Mouse (Mus musculus): ENCODE data around the gene Gart. TPM values are rescaled to one million over a fixed set of nuclear protein-coding genes. Genes with fewer than 3 reads are reported as not detected.
A peak's percentile ranks its signal among the peaks of the same experiment; 100 is the strongest.

Gene Gart
- 55.7 and 58.1 TPM in 2 replicates for polyA plus RNA-seq (2014; fragmentation: Nextera tagmentation; extraction: Ambion mirVana)

- peak within 1 kb of the TSS; percentile 98 for H3K27ac ChIP-seq
- ATAC-seq (ENCODE audit: low FRiP score) (peak; percentile 91), DNase-seq (ENCODE audit: low spot score) (peak; percentile 84)
- peaks cover 26% of the 10 kb centered on the region for H3K36me3 ChIP-seq (replicated peaks; ENCODE audit: control insufficient read depth, insufficient read depth)
- WGBS, result under 1% methylated on average over 59 of the region's 59 CpGs
- peak within 1 kb of the TSS; percentile 65 for H3K4me3 ChIP-seq (replicated peaks; ENCODE audit: low read length)
- peak within 1 kb of the TSS; percentile 96 for H3K4me2 ChIP-seq (replicated peaks)
- no peaks in the 10 kb centered on the region for H3K9me3 ChIP-seq (ENCODE audit: control insufficient read depth, low read length)
- H3K4me1 ChIP-seq (replicated peaks; ENCODE audit: control insufficient read depth, insufficient read depth, low read length), result peaks cover 15% of the 10 kb centered on the region
- no peaks in the 10 kb centered on the region for H3K27me3 ChIP-seq (ENCODE audit: control insufficient read depth, insufficient read depth, low read length)
- H3K9ac ChIP-seq, result peak within 1 kb of the TSS; percentile 88
Observed at GRCm38 (mm10) chr16:91646681-91647419, at the start of gene Gart. Gene Gart (minus strand): TSS chr16:91646952.

GRCm38 (mm10) chr16:91695108-91695755 lies 48.5 kb upstream of the Gart start:
- Histone ChIP-seq H3K4me2 (replicated peaks) (no peak overlapping the region), H3K4me1 (replicated peaks; ENCODE audit: control insufficient read depth, insufficient read depth, low read length) (no peaks in the 10 kb centered on the region), H3K36me3 (replicated peaks; ENCODE audit: control insufficient read depth, insufficient read depth) (peaks cover 63% of the 10 kb centered on the region), H3K9ac (no peak overlapping the region), H3K9me3 (ENCODE audit: control insufficient read depth, low read length) (no peaks in the 10 kb centered on the region), H3K27me3 (ENCODE audit: control insufficient read depth, insufficient read depth, low read length) (no peaks in the 10 kb centered on the region), H3K4me3 (replicated peaks; ENCODE audit: low read length) (no peak overlapping the region), H3K27ac (no peak overlapping the region)
- DNase-seq (ENCODE audit: low spot score) (no peak), ATAC-seq (ENCODE audit: low FRiP score) (no peak)
- WGBS, result 75% methylated on average over 8 of the region's 8 CpGs

GRCm38 (mm10) chr16:91694455-91695084 lies 47.8 kb upstream of the Gart start:
- 35% methylated on average over 14 of the region's 14 CpGs for WGBS
- Histone ChIP-seq H3K4me1 (replicated peaks; ENCODE audit: control insufficient read depth, insufficient read depth, low read length) (0 out of 2 replicates have a peak, but pooled peaks cover 5% of the 10 kb centered on the region), H3K27ac (0 out of 2 replicates have a peak overlapping the region, but pooled peaks have one; percentile 27), H3K27me3 (ENCODE audit: control insufficient read depth, insufficient read depth, low read length) (no peaks in the 10 kb centered on the region), H3K4me2 (replicated peaks) (no peak overlapping the region), H3K9ac (no peak overlapping the region), H3K4me3 (replicated peaks; ENCODE audit: low read length) (no peak overlapping the region), H3K9me3 (ENCODE audit: control insufficient read depth, low read length) (no peaks in the 10 kb centered on the region), H3K36me3 (replicated peaks; ENCODE audit: control insufficient read depth, insufficient read depth) (peaks cover 60% of the 10 kb centered on the region)
- ATAC-seq (ENCODE audit: low FRiP score) (peak; percentile 86), DNase-seq (ENCODE audit: low spot score) (peak; percentile 77)

- Histone ChIP-seq H3K9ac (peak overlapping the region; percentile 75; the same call in 1 of the 2 replicates), H3K4me3 (replicated peaks; ENCODE audit: low read length) (no peak overlapping the region), H3K27me3 (ENCODE audit: control insufficient read depth, insufficient read depth, low read length) (no peaks in the 10 kb centered on the region), H3K27ac (no peak overlapping the region), H3K4me1 (replicated peaks; ENCODE audit: control insufficient read depth, insufficient read depth, low read length) (peaks cover 17% of the 10 kb centered on the region), H3K36me3 (replicated peaks; ENCODE audit: control insufficient read depth, insufficient read depth) (peaks cover 30% of the 10 kb centered on the region), H3K4me2 (replicated peaks) (peak overlapping the region; percentile 89), H3K9me3 (ENCODE audit: control insufficient read depth, low read length) (no peaks in the 10 kb centered on the region)
- no peak for ATAC-seq (ENCODE audit: low FRiP score)
- WGBS, result 50% methylated on average over 7 of the region's 7 CpGs
- no peak for DNase-seq (ENCODE audit: low spot score)
Observed at GRCm38 (mm10) chr16:91689791-91690190, 43.0 kb upstream of the Gart start.

- no peaks in the 10 kb centered on the region for H3K27me3 ChIP-seq (ENCODE audit: control insufficient read depth, insufficient read depth, low read length)
- H3K4me2 ChIP-seq (replicated peaks), result peak within 1 kb of the TSS; percentile 89
- H3K27ac ChIP-seq, result peak within 1 kb of the TSS; percentile 88
- H3K9me3 ChIP-seq (ENCODE audit: control insufficient read depth, low read length), result no peaks in the 10 kb centered on the region
- DNase-seq (ENCODE audit: low spot score) (peak; percentile 94), ATAC-seq (ENCODE audit: low FRiP score) (peak; percentile 98)
- peaks cover 37% of the 10 kb centered on the region for H3K36me3 ChIP-seq (replicated peaks; ENCODE audit: control insufficient read depth, insufficient read depth)
- H3K4me1 ChIP-seq (replicated peaks; ENCODE audit: control insufficient read depth, insufficient read depth, low read length), result peaks cover 17% of the 10 kb centered on the region
- H3K4me3 ChIP-seq (replicated peaks; ENCODE audit: low read length), result peak within 1 kb of the TSS; percentile 66
- under 1% methylated on average over 50 of the region's 71 CpGs for WGBS
- H3K9ac ChIP-seq, result peak within 1 kb of the TSS; percentile 75
Observed at GRCm38 (mm10) chr16:91688619-91689334, 42.0 kb upstream of the Gart start, which contains the start of gene Donson. Gene Donson (minus strand): TSS chr16:91688770.

- no peak; the same call in 1 of the 2 replicates for ATAC-seq (ENCODE audit: low FRiP score)
- H3K36me3 ChIP-seq (replicated peaks; ENCODE audit: control insufficient read depth, insufficient read depth), result peaks cover 41% of the 10 kb centered on the region
- H3K9ac ChIP-seq, result peak overlapping the region; percentile 75
- H3K4me1 ChIP-seq (replicated peaks; ENCODE audit: control insufficient read depth, insufficient read depth, low read length), result peaks cover 17% of the 10 kb centered on the region
- WGBS, result 2% methylated on average over 50 of the region's 51 CpGs
- no peaks in the 10 kb centered on the region for H3K9me3 ChIP-seq (ENCODE audit: control insufficient read depth, low read length)
- peak overlapping the region; percentile 88 for H3K27ac ChIP-seq
- H3K4me3 ChIP-seq (replicated peaks; ENCODE audit: low read length), result peak overlapping the region; percentile 66
- no peaks in the 10 kb centered on the region for H3K27me3 ChIP-seq (ENCODE audit: control insufficient read depth, insufficient read depth, low read length)
- peak; percentile 28 for DNase-seq (ENCODE audit: low spot score)
- H3K4me2 ChIP-seq (replicated peaks), result peak overlapping the region; percentile 89
Observed at GRCm38 (mm10) chr16:91688023-91688618, 41.4 kb upstream of the Gart start.

GRCm38 (mm10) chr16:91686369-91686768 lies 39.6 kb upstream of the Gart start:
- H3K27me3 ChIP-seq (ENCODE audit: control insufficient read depth, insufficient read depth, low read length), result no peaks in the 10 kb centered on the region
- no peak overlapping the region for H3K4me3 ChIP-seq (replicated peaks; ENCODE audit: low read length)
- H3K9ac ChIP-seq, result no peak overlapping the region
- ATAC-seq (ENCODE audit: low FRiP score) (no peak), DNase-seq (ENCODE audit: low spot score) (no peak)
- H3K4me2 ChIP-seq (replicated peaks), result no peak overlapping the region
- WGBS, result 84% methylated on average over 5 of the region's 5 CpGs
- H3K9me3 ChIP-seq (ENCODE audit: control insufficient read depth, low read length), result no peaks in the 10 kb centered on the region
- peaks cover 55% of the 10 kb centered on the region for H3K36me3 ChIP-seq (replicated peaks; ENCODE audit: control insufficient read depth, insufficient read depth)
- no peak overlapping the region for H3K27ac ChIP-seq
- H3K4me1 ChIP-seq (replicated peaks; ENCODE audit: control insufficient read depth, insufficient read depth, low read length), result peaks cover 17% of the 10 kb centered on the region

GRCm38 (mm10) chr16:91685526-91685925 lies 38.8 kb upstream of the Gart start:
- H3K9ac ChIP-seq, result no peak overlapping the region
- 91% methylated on average over 5 of the region's 5 CpGs for WGBS
- DNase-seq (ENCODE audit: low spot score) (no peak), ATAC-seq (ENCODE audit: low FRiP score) (no peak)
- H3K4me1 ChIP-seq (replicated peaks; ENCODE audit: control insufficient read depth, insufficient read depth, low read length), result peaks cover 17% of the 10 kb centered on the region
- H3K27me3 ChIP-seq (ENCODE audit: control insufficient read depth, insufficient read depth, low read length), result no peaks in the 10 kb centered on the region
- no peaks in the 10 kb centered on the region for H3K9me3 ChIP-seq (ENCODE audit: control insufficient read depth, low read length)
- no peak overlapping the region for H3K4me2 ChIP-seq (replicated peaks)
- H3K4me3 ChIP-seq (replicated peaks; ENCODE audit: low read length), result no peak overlapping the region
- H3K27ac ChIP-seq, result no peak overlapping the region
- peaks cover 59% of the 10 kb centered on the region for H3K36me3 ChIP-seq (replicated peaks; ENCODE audit: control insufficient read depth, insufficient read depth)

Measured in hindbrain, embryonic 14.5 days (tissue).